In the genomic region with DNA sequence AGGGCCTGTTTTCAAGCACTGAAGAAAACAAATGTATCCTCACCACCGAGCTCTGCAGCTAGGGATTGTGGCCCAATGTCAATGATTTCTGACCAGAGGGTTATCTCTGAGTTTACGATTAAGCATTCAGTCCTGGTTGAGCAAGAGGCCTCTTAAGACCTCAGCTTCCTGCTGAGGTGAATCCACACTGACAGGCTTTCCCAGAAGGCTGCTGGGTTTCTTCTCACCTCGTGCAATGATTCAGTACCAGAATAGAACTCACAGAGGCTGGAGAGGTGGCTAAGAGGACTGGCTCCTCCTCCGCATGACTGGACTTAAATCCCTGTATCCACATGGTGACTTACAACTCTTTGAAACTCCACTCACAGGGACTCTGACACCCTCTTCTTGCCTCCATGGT, we compare ENCODE assay signal across 25 mouse cellular contexts. TPM values are rescaled to one million over a fixed set of nuclear protein-coding genes. Genes with fewer than 3 reads are reported as not detected.
DNase-seq lines count a peak whose midpoint lies in the region; ATAC-seq and TF ChIP-seq lines count a peak whose summit lies in the region.
"Had no signal": no experiment of that assay in that cellular context is flagged by ENCODE, and none has a peak within 500 bp of the region (broad histone marks: within the 10 kb centered on the region; RNA-seq: fewer than 3 reads in every experiment).

No protein-coding gene starts in this region.

- 81% methylated on average over 4 of the region's 4 CpGs for WGBS in midbrain, embryonic 11.5 days
- 83% methylated on average over 4 of the region's 4 CpGs for WGBS in midbrain, embryonic 15.5 days
- 74% methylated on average over 4 of the region's 4 CpGs for WGBS in stomach, postnatal 0 days
- WGBS in kidney, embryonic 16.5 days: 76% methylated on average over 4 of the region's 4 CpGs

- TF ChIP-seq CTCF in stomach, postnatal 0 days (IDR thresholded peaks at IDR 0.05; ENCODE audit: low read depth): no peak

- no peak for ATAC-seq in midbrain, embryonic 11.5 days (ENCODE audit: low FRiP score)
- no peak for ATAC-seq in midbrain, embryonic 15.5 days (replicated peaks)
- ATAC-seq in granulocyte monocyte progenitor cell, adult 5-6 weeks (replicated peaks; ENCODE audit: poor library complexity, severe bottlenecking): peak; percentile 20; the same call in 1 of the 2 replicates
- no peak for ATAC-seq in stomach, postnatal 0 days (ENCODE audit: low FRiP score, low TSS enrichment)
- ATAC-seq in kidney, embryonic 16.5 days (ENCODE audit: low FRiP score, low TSS enrichment): no peak
- ATAC-seq: CD4-positive, CD25-positive, alpha-beta regulatory T cell, adult 4 months; forebrain, embryonic 13.5 days; forebrain, postnatal 0 days had no signal

- no peak overlapping the region for H3K4me2 ChIP-seq in midbrain, embryonic 11.5 days
- H3K4me2 ChIP-seq in midbrain, embryonic 15.5 days: no peak overlapping the region
- no peak overlapping the region for H3K4me2 ChIP-seq in stomach, postnatal 0 days (replicated peaks; ENCODE audit: low read depth)
- no peak overlapping the region for H3K4me2 ChIP-seq in kidney, embryonic 16.5 days (replicated peaks; ENCODE audit: low read depth, low read length)
- H3K4me2 ChIP-seq: embryonic facial prominence, embryonic 13.5 days; forebrain, embryonic 13.5 days; heart, embryonic 12.5 days; hindbrain, embryonic 14.5 days had no signal

- no peaks in the 10 kb centered on the region for H3K27me3 ChIP-seq in midbrain, embryonic 11.5 days (ENCODE audit: control insufficient read depth, insufficient read depth, low read length)
- H3K27me3 ChIP-seq in midbrain, embryonic 15.5 days (replicated peaks): no peaks in the 10 kb centered on the region
- no peaks in the 10 kb centered on the region for H3K27me3 ChIP-seq in stomach, postnatal 0 days (ENCODE audit: control insufficient read depth, insufficient read depth, low read length)
- H3K27me3 ChIP-seq in kidney, embryonic 16.5 days (ENCODE audit: insufficient read depth, low read length): no peaks in the 10 kb centered on the region
- H3K27me3 ChIP-seq: embryonic facial prominence, embryonic 13.5 days; forebrain, embryonic 13.5 days; heart, embryonic 12.5 days had no signal

- H3K9me3 ChIP-seq in midbrain, embryonic 11.5 days (ENCODE audit: control insufficient read depth, low read length): no peaks in the 10 kb centered on the region
- H3K9me3 ChIP-seq in midbrain, embryonic 15.5 days: no peaks in the 10 kb centered on the region
- H3K9me3 ChIP-seq in stomach, postnatal 0 days (ENCODE audit: control insufficient read depth, low read length): no peaks in the 10 kb centered on the region
- H3K9me3 ChIP-seq in kidney, embryonic 16.5 days (ENCODE audit: low read length): no peaks in the 10 kb centered on the region
- H3K9me3 ChIP-seq: embryonic facial prominence, embryonic 13.5 days; forebrain, embryonic 13.5 days; heart, embryonic 12.5 days; hindbrain, embryonic 10.5 days had no signal

- H3K9ac ChIP-seq in midbrain, embryonic 11.5 days (ENCODE audit: low read length): no peak overlapping the region
- no peak overlapping the region for H3K9ac ChIP-seq in midbrain, embryonic 15.5 days
- no peak overlapping the region for H3K9ac ChIP-seq in stomach, postnatal 0 days (ENCODE audit: low read length)
- H3K9ac ChIP-seq in kidney, embryonic 16.5 days (replicated peaks; ENCODE audit: low read length): no peak overlapping the region
- H3K9ac ChIP-seq: embryonic facial prominence, embryonic 13.5 days; forebrain, embryonic 13.5 days; forebrain, postnatal 0 days; heart, embryonic 12.5 days; hindbrain, embryonic 14.5 days had no signal

- H3K4me3 ChIP-seq in midbrain, embryonic 11.5 days (ENCODE audit: low read depth, low read length): no peak overlapping the region
- no peak overlapping the region for H3K4me3 ChIP-seq in midbrain, embryonic 15.5 days
- H3K4me3 ChIP-seq in stomach, postnatal 0 days (ENCODE audit: low read depth, low read length): no peak overlapping the region
- H3K4me3 ChIP-seq in kidney, embryonic 16.5 days (ENCODE audit: low read length): no peak overlapping the region
- H3K4me3 ChIP-seq: embryonic facial prominence, embryonic 13.5 days; forebrain, embryonic 13.5 days; heart, adult 2 months; heart, embryonic 12.5 days; hindbrain, embryonic 10.5 days had no signal

- no peaks in the 10 kb centered on the region for H3K4me1 ChIP-seq in midbrain, embryonic 11.5 days (ENCODE audit: control insufficient read depth, insufficient read depth, low read length)
- H3K4me1 ChIP-seq in midbrain, embryonic 15.5 days: no peaks in the 10 kb centered on the region
- H3K4me1 ChIP-seq in stomach, postnatal 0 days (replicated peaks; ENCODE audit: control insufficient read depth, insufficient read depth): no peaks in the 10 kb centered on the region
- no peaks in the 10 kb centered on the region for H3K4me1 ChIP-seq in kidney, embryonic 16.5 days (ENCODE audit: insufficient read depth, low read length)
- H3K4me1 ChIP-seq: embryonic facial prominence, embryonic 13.5 days; forebrain, embryonic 13.5 days; heart, embryonic 12.5 days; hindbrain, embryonic 10.5 days had no signal

- no peak for TF ChIP-seq EP300 in stomach, postnatal 0 days (optimal IDR thresholded peaks at IDR 0.05)

- no peak overlapping the region for H3K27ac ChIP-seq in midbrain, embryonic 11.5 days (ENCODE audit: low read depth, low read length)
- no peak overlapping the region for H3K27ac ChIP-seq in midbrain, embryonic 15.5 days
- H3K27ac ChIP-seq in stomach, postnatal 0 days (replicated peaks): no peak overlapping the region
- H3K27ac ChIP-seq in kidney, embryonic 16.5 days (ENCODE audit: low read length): no peak overlapping the region
- H3K27ac ChIP-seq: embryonic facial prominence, embryonic 13.5 days; forebrain, embryonic 13.5 days; heart, adult 2 months; hindbrain, embryonic 10.5 days; hindbrain, embryonic 14.5 days had no signal

- H3K36me3 ChIP-seq in midbrain, embryonic 11.5 days (ENCODE audit: control insufficient read depth, insufficient read depth, low read length): peaks cover 2% of the 10 kb centered on the region; the same call in 1 of the 2 replicates
- 0 out of 2 replicates have a peak, but pooled peaks cover 7% of the 10 kb centered on the region for H3K36me3 ChIP-seq in midbrain, embryonic 15.5 days (replicated peaks)
- peaks cover 5% of the 10 kb centered on the region for H3K36me3 ChIP-seq in stomach, postnatal 0 days (ENCODE audit: control insufficient read depth, insufficient read depth, low read length)
- peaks cover 23% of the 10 kb centered on the region for H3K36me3 ChIP-seq in kidney, embryonic 16.5 days (ENCODE audit: insufficient read depth, low read length)
- H3K36me3 ChIP-seq: G1E had no signal

- DNase-seq in midbrain, embryonic 11.5 days (ENCODE audit: low spot score, missing footprints): peak; percentile 37
- peak; percentile 10 for DNase-seq in stomach, postnatal 0 days (ENCODE audit: low spot score)
- no peak for DNase-seq in kidney, postnatal 4 days
- DNase-seq: adrenal gland, postnatal 10 days; B cell, adult 2 months; cerebellum, adult 11-12 months; cerebellum, adult 9-10 months; cerebellum, postnatal 36 days; forebrain, postnatal 0 days; gastrocnemius, postnatal 36 days; heart, adult 2 months had no signal

RNA-seq across cellular contexts. Expression of a gene that starts 26.8 kb away (rescaled TPM):
- not detected in 2 replicates for polyA plus RNA-seq in midbrain, embryonic 11.5 days (2014; fragmentation: Nextera tagmentation; extraction: Ambion mirVana)
- polyA plus RNA-seq in midbrain, embryonic 15.5 days (2015; fragmentation: Nextera tagmentation; extraction: Ambion mirVana): not detected in 2 replicates
- total RNA-seq in granulocyte monocyte progenitor cell, adult 5-6 weeks (2014; fragmentation: Nextera tagmentation): not detected in 2 replicates
- not detected in 2 replicates for total RNA-seq in granulocyte monocyte progenitor cell, adult 5-6 weeks (2017)
- polyA plus RNA-seq in stomach, postnatal 0 days (2015; fragmentation: Nextera tagmentation; extraction: Ambion mirVana): not detected in 2 replicates
- polyA plus RNA-seq in kidney, embryonic 16.5 days (2015; fragmentation: Nextera tagmentation; extraction: Ambion mirVana): not detected in 2 replicates
- total RNA-seq: adrenal gland, postnatal 10 days; adrenal gland, postnatal 4 days; forebrain, postnatal 0 days; G1E; gastrocnemius, adult 18-20 months; gastrocnemius, postnatal 36 days; heart, adult 2 months; heart, postnatal 25 days had no signal
- polyA plus RNA-seq: CD4-positive, CD25-positive, alpha-beta regulatory T cell, adult 4 months; embryonic facial prominence, embryonic 13.5 days; forebrain, embryonic 13.5 days; forebrain, postnatal 0 days; G1E; heart, adult 2 months; heart, embryonic 12.5 days; heart, embryonic 16.5 days; hindbrain, embryonic 10.5 days; hindbrain, embryonic 14.5 days had no signal

Comparison
In these comparisons a context has a peak if more than half of its experiments do, and no peak if none do; other contexts are left out.
1. DNase-seq: peak in midbrain, embryonic 11.5 days (single experiment) and stomach, postnatal 0 days (single experiment); none in kidney, postnatal 4 days (0 of 2).